Mouse (Mus musculus) spleen, adult 18-20 months (tissue): Measurements from ENCODE around the gene Vps45.
"Not testable (repeated sequence)": the region's sequence is repeated elsewhere in the genome, so short reads cannot be mapped to it uniquely, and the experiment has no call there.

ENCODE experiments used
- DNase-seq, 2 experiments: peaks; one replicate each; pipeline ENCODE4 v3.0.0; 2022; ENCODE audit warnings: mixed read lengths in 2 of 2

Gene Vps45

GRCm38 (mm10) chr3:95970661-95971060 is 87.6 kb downstream of the Vps45 start:
- DNase-seq: not testable (repeated sequence)

GRCm38 (mm10) chr3:95969277-95969676 is 89.0 kb downstream of the Vps45 start:
- no peak for DNase-seq

- no peak for DNase-seq
Measured at GRCm38 (mm10) chr3:95965518-95966451, 92.5 kb downstream of the Vps45 start.

- DNase-seq: no peak
Measured at GRCm38 (mm10) chr3:95963681-95964080, 94.6 kb downstream of the Vps45 start.

GRCm38 (mm10) chr3:95963230-95963629 is 95.0 kb downstream of the Vps45 start:
- no peak for DNase-seq

- DNase-seq: not testable (repeated sequence)
Measured at GRCm38 (mm10) chr3:95962182-95962581, 96.1 kb downstream of the Vps45 start.

GRCm38 (mm10) chr3:95959807-95960206 is 98.5 kb downstream of the Vps45 start:
- no peak for DNase-seq

GRCm38 (mm10) chr3:95959082-95959481 is 99.2 kb downstream of the Vps45 start:
- no peak for DNase-seq

- DNase-seq: no peak
Measured at GRCm38 (mm10) chr3:95957359-95958148, 100.7 kb downstream of the Vps45 start.

GRCm38 (mm10) chr3:95955318-95955717 is 102.9 kb downstream of the Vps45 start:
- DNase-seq: no peak

GRCm38 (mm10) chr3:95954648-95955173 is 103.6 kb downstream of the Vps45 start:
- not testable (repeated sequence) for DNase-seq

GRCm38 (mm10) chr3:95953522-95953921 is 104.7 kb downstream of the Vps45 start:
- no peak for DNase-seq

- DNase-seq: no peak
Measured at GRCm38 (mm10) chr3:95953023-95953422, 105.2 kb downstream of the Vps45 start.

GRCm38 (mm10) chr3:95951566-95951965 is 106.7 kb downstream of the Vps45 start:
- DNase-seq: not testable (repeated sequence)

GRCm38 (mm10) chr3:95950763-95951551 is 107.3 kb downstream of the Vps45 start:
- DNase-seq: peak; percentile 80 to 87
